Mouse (Mus musculus) hindbrain, postnatal 0 days (tissue): ENCODE measurements around the gene Agbl4. TPM values are rescaled to one million over a fixed set of nuclear protein-coding genes. Genes with fewer than 3 reads are reported as not detected.

ENCODE experiments used
- ATAC-seq: fragments of 200-750 bp; cut with Nextera tagmentation; 2 replicates; pipeline ENCODE4 v1.8.0; 2017; ENCODE audit warnings: mild to moderate bottlenecking, moderate TSS enrichment, moderate library complexity
- DNase-seq: peaks from one replicate; pipeline ENCODE4 v3.0.0-alpha.2; 2015; ENCODE audit warnings: low spot score
- H3K27ac ChIP-seq: fragments of 300-500 bp; sonication (generic); 2 replicates; pipeline ENCODE4 v1.5.1; 2014; ENCODE audit warnings: mild to moderate bottlenecking
- H3K27me3 ChIP-seq: fragments of 300-500 bp; sonication (generic); 2 replicates; pipeline ENCODE4 v1.6.1; 2014; ENCODE audit warnings: low read length, mixed read lengths; ENCODE audit not compliant: insufficient read depth
- H3K36me3 ChIP-seq: fragments of 300-500 bp; sonication (generic); 2 replicates; pipeline ENCODE4 v1.6.1; 2014; ENCODE audit warnings: low read length, mixed read lengths; ENCODE audit not compliant: insufficient read depth
- H3K4me1 ChIP-seq: fragments of 300-500 bp; sonication (generic); 2 replicates; pipeline ENCODE4 v1.6.1; 2014; ENCODE audit warnings: antibody characterized with exemption, low read length, mixed read lengths; ENCODE audit not compliant: insufficient read depth
- H3K4me2 ChIP-seq: fragments of 300-500 bp; sonication (generic); 2 replicates; pipeline ENCODE4 v1.6.1; 2014; ENCODE audit warnings: low read depth, mild to moderate bottlenecking, low read length, moderate library complexity, mixed read lengths
- H3K4me3 ChIP-seq: fragments of 300-500 bp; sonication (generic); 2 replicates; pipeline ENCODE4 v1.5.1; 2014; ENCODE audit warnings: low read length
- H3K9ac ChIP-seq: fragments of 300-500 bp; sonication (generic); replicated peaks from 2 replicates; pipeline ENCODE4 v1.6.1; 2014; ENCODE audit warnings: mild to moderate bottlenecking, low read length, moderate library complexity, mixed read lengths
- H3K9me3 ChIP-seq: fragments of 300-500 bp; sonication (generic); 2 replicates; pipeline ENCODE4 v1.6.1; 2016; ENCODE audit warnings: low read length, mixed read lengths
- CTCF ChIP-seq: IDR thresholded peaks from 2 replicates; pipeline ENCODE4 v1.5.1; 2016; ENCODE audit warnings: antibody characterized with exemption, control low read depth, low read depth
- WGBS: fragments of 180-500 bp; shearing (Covaris S2); extraction: QIAGEN DNeasy Blood & Tissue Kit; methylation state at CpG from one replicate; pipeline ENCODE4 v1.1.7; 2014; 5-methylcytosine and 5-hydroxymethylcytosine counted together
- polyA plus RNA-seq: library from polyadenylated mRNA; unstranded; fragments of >200 nt; fragmentation: Nextera tagmentation; extraction: Ambion mirVana; gene quantifications from 2 replicates; pipeline ENCODE4 v1.2.1, GENCODE M21; 2015
- total RNA-seq: library from RNA; depleted of rRNA; stranded (reverse); fragments of >200 nt; gene quantifications from 2 replicates; pipeline ENCODE4 v1.2.3, GENCODE M21; 2014

Agbl4 gene
- total and polyA plus RNA-seq, 2 experiments from 2014 or later, result 2.8 to 3.9 TPM

DNA sequence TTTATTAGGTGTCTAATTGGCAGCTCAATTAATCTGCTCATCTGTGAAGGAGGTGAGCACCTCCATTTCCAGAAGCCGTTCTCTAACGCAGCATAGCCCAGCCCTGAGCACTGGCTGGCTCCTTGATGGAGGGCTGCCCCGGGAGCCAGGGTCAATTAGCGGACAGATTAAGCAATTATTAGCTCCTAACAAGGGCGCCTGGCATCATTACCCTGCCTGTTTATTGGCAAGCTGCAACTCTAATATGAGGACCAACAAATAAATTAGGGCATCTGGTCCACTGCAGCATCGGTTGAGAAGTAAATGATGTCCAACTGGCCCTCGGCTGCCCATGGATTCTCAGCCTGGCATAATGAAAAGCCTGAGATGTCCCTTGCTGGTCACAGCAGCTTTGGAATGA is 1148.5 kb downstream of the Agbl4 start:
- Histone ChIP-seq H3K27ac (no peak overlapping the region), H3K9ac (no peak overlapping the region), H3K27me3 (no peaks in the 10 kb centered on the region), H3K4me3 (no peak overlapping the region), H3K36me3 (no peaks in the 10 kb centered on the region), H3K9me3 (no peaks in the 10 kb centered on the region), H3K4me2 (no peak overlapping the region), H3K4me1 (no peaks in the 10 kb centered on the region)
- peak; percentile 10 for DNase-seq
- ATAC-seq, result 0 out of 2 replicates have a peak, but pooled peaks have one; percentile 32
- no peak for TF ChIP-seq CTCF
- WGBS, result 59% methylated on average over 7 of the region's 7 CpGs

DNA sequence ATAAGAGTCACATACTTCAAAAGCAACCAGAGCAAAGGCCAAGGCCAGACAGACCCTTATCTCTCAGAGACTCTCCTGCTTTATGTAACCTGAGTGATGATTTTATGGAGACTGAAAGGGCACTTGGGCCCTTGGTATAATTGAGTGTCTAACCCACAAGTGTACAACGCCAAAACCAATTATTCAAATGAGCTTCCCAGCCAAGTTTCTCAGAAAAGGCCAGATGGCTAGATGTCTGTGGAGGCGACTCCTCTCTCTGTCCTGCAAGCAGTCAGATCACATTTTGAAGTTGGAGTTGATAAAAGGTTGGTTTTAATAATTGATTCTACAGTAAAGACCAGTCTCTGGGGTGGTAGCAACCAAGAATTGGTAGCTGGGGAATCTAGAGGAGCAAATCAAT is 1158.0 kb downstream of the Agbl4 start:
- no peak for TF ChIP-seq CTCF
- ATAC-seq, result no peak
- no peak overlapping the region for H3K27ac ChIP-seq
- H3K9me3 ChIP-seq, result no peaks in the 10 kb centered on the region
- DNase-seq, result no peak
- H3K27me3 ChIP-seq, result no peaks in the 10 kb centered on the region
- no peak overlapping the region for H3K4me2 ChIP-seq
- 57% methylated on average over 2 of the region's 2 CpGs for WGBS
- no peaks in the 10 kb centered on the region for H3K4me1 ChIP-seq
- H3K9ac ChIP-seq, result no peak overlapping the region
- no peak overlapping the region for H3K4me3 ChIP-seq
- H3K36me3 ChIP-seq, result no peaks in the 10 kb centered on the region

DNA sequence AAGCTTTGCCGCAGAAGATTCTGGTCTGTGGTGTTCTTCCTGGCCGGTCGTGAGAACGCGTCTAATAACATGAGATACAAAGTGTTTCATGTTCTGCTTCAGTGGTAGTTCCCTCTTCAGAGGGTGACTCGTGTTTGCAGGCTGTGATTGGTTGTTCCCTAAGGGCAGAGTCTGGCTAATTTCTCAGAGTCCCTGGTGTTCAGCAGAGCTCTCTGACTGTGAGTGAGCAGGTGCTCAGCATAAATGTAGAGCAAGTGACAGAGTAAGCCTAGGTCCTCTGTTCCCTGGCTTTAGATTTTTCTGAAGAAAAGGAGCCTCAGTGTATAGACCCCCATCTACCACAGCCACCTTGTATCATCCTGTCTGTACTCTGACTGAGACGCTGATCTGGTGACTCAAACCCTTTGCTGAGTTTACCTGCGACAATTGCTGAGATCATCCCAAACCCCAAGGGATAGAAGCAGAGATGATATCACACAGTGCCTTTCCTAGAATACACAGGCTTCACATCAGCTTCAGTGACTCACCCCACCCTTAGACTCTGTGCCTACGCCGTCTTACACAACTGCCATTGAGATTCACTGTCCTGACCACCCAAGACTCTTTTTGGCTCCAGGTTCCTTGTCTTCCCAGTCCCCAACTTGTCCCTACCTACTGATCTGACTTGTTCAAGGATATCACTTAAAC is 1179.8 kb downstream of the Agbl4 start:
- Histone ChIP-seq H3K4me2 (no peak overlapping the region), H3K9me3 (no peaks in the 10 kb centered on the region), H3K27me3 (no peaks in the 10 kb centered on the region), H3K4me1 (no peaks in the 10 kb centered on the region), H3K36me3 (no peaks in the 10 kb centered on the region), H3K27ac (no peak overlapping the region), H3K4me3 (no peak overlapping the region), H3K9ac (no peak overlapping the region)
- DNase-seq, result no peak
- TF ChIP-seq CTCF, result no peak
- ATAC-seq, result no peak
- 76% methylated on average over 10 of the region's 10 CpGs for WGBS

DNA sequence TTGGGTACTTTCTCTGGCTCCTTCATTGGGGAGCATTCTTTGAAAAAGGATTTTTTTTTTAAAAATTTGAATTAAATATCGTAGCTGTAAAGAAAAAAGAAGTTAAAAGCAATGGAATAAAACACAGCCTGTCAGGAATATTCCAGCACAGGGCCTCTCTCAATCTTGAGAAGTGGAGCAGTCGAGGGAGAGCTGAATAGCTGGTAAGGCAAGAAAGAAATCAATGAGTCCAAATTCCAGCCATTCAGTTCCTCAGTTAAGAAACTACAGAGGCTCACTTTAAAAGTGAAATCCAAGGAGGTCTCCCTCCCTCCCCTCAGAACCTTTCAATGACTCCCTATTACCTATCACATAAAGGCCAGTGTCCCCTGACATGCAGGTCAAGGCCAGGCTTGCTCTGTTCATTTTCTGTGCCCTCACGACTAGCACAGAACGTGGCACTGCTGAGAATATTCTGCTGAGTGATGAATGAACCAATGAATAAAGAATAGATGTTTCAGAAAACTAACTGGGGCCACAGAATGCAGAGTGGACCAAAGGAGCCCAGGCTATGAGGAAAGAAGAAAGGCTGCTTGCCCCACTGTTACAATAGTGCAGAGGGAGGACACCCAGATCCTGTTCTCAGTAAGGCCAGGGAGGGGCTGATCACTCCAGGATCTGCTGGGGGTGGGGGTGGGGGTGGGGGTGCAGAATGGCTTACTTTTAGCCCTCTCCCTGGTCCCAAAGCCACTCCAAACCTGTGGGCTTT is 1181.8 kb downstream of the Agbl4 start:
- ATAC-seq (no peak), DNase-seq (no peak)
- TF ChIP-seq CTCF, result no peak
- Histone ChIP-seq H3K36me3 (no peaks in the 10 kb centered on the region), H3K27me3 (no peaks in the 10 kb centered on the region), H3K27ac (no peak overlapping the region), H3K9ac (no peak overlapping the region), H3K4me3 (no peak overlapping the region), H3K4me1 (peaks cover 7% of the 10 kb centered on the region; the same call in 1 of the 2 replicates), H3K9me3 (no peaks in the 10 kb centered on the region), H3K4me2 (no peak overlapping the region)
- 40% methylated on average over 4 of the region's 4 CpGs for WGBS

DNA sequence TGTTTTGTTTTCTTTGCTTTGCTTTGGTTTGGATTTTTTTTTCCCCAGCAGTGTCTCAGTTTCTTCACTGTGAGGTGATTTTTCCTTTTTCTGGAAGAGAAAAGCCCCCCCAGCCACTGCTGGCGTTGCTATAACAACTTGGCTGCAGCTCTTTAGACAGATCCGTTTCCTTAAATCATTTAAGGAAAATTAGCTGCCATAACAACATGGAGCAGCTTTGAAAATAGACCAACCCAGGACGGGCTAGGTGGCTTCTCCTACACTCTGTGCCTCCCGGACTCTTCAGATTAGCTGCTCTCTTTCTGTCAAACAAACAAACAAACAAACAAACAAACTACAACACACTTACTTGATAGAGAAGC is 1182.4 kb downstream of the Agbl4 start:
- no peak overlapping the region for H3K4me3 ChIP-seq
- ATAC-seq (0 out of 2 replicates have a peak, but pooled peaks have one; percentile 43), DNase-seq (peak; percentile 38)
- H3K27me3 ChIP-seq, result no peaks in the 10 kb centered on the region
- H3K27ac ChIP-seq, result no peak overlapping the region
- H3K36me3 ChIP-seq, result no peaks in the 10 kb centered on the region
- H3K4me2 ChIP-seq, result no peak overlapping the region
- H3K9me3 ChIP-seq, result no peaks in the 10 kb centered on the region
- peaks cover 7% of the 10 kb centered on the region; the same call in 1 of the 2 replicates for H3K4me1 ChIP-seq
- no peak for TF ChIP-seq CTCF
- H3K9ac ChIP-seq, result no peak overlapping the region
- 16% methylated on average over 4 of the region's 4 CpGs for WGBS

DNA sequence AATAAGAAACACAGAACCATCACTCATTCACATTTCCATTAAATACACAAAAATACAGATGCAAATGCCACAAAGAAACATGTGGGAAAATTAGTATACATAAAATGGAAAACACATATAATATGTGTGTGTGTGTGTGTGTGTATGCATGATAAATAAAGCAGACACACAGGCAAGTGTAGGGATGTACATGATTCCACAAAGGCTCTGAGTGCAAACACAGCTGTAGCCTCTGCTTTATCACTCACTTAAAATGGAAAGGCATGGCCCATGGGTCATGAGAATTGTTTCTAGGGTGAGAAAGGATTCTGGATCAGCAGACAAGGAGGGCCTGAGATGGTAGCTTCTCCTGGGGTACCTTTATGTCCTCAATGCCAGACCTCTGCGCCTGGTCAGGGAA is 1182.8 kb downstream of the Agbl4 start:
- Histone ChIP-seq H3K4me3 (no peak overlapping the region), H3K36me3 (no peaks in the 10 kb centered on the region), H3K9ac (no peak overlapping the region), H3K4me1 (peaks cover 7% of the 10 kb centered on the region; the same call in 1 of the 2 replicates), H3K9me3 (no peaks in the 10 kb centered on the region), H3K4me2 (no peak overlapping the region), H3K27ac (no peak overlapping the region), H3K27me3 (no peaks in the 10 kb centered on the region)
- DNase-seq (no peak), ATAC-seq (no peak)
- TF ChIP-seq CTCF, result no peak
- WGBS, result 96% methylated on average over 1 of the region's 1 CpGs
